Mouse (Mus musculus) kidney, postnatal 36 days (tissue): ENCODE measurements at regions not wholly inside any gene's neighbourhood (a gene's known extent, or its start where the extent isn't known, plus 50 kb on each side); places are given as distances from the start of the nearest gene placed in this dataset.
A peak's percentile ranks its signal among the peaks of the same experiment; 100 is the strongest.
"Not testable (repeated sequence)": the region's sequence is repeated elsewhere in the genome, so short reads cannot be mapped to it uniquely, and the experiment has no call there.

Experiments
- DNase-seq, 2 experiments: peaks; one replicate each; pipeline ENCODE4 v3.0.0; 2021 to 2022; ENCODE audit warnings: mixed read lengths in 2 of 2

DNA sequence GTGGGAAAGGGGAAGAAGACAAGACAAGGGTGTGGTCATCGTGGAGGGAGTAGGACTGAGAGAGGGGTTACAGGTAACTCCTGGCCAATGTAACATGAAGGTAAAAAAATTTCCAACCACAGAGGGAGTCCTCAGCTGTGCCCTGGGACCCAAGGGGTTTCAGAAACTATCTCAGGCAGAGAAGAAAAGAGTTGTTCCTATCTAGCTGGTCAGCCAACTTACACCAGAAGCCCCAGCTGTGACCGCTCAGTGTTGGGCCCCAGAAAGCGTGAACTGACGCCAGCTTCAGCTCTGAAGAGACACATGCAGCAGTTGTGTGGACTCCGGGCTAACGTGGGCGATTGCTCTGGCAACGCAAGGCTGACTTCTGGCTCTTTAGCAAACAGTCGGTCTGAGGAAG is 52.2 kb downstream of the Rhob start:
- no peak for DNase-seq

DNA sequence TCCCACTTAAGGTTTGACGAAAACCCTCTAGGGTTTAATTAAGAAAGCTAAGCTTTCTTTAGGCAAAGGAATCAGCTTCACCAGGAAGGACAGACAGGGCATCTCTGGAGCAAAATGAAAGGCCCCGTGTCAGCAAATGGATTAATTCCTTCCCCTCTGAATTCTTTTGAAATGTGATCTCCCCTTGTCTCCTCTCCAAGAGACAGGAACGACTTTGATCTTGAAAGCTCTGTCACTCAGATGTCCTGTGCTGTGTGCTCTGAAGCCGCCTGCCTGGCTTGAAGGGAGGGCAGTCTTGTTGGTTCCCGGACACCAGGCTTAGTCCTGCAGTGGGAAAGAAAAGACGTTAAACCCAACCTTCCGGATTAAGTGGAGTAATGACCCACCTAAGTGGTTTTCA is 52.8 kb downstream of the Rhob start:
- DNase-seq: peak; percentile 9 to 44

DNA sequence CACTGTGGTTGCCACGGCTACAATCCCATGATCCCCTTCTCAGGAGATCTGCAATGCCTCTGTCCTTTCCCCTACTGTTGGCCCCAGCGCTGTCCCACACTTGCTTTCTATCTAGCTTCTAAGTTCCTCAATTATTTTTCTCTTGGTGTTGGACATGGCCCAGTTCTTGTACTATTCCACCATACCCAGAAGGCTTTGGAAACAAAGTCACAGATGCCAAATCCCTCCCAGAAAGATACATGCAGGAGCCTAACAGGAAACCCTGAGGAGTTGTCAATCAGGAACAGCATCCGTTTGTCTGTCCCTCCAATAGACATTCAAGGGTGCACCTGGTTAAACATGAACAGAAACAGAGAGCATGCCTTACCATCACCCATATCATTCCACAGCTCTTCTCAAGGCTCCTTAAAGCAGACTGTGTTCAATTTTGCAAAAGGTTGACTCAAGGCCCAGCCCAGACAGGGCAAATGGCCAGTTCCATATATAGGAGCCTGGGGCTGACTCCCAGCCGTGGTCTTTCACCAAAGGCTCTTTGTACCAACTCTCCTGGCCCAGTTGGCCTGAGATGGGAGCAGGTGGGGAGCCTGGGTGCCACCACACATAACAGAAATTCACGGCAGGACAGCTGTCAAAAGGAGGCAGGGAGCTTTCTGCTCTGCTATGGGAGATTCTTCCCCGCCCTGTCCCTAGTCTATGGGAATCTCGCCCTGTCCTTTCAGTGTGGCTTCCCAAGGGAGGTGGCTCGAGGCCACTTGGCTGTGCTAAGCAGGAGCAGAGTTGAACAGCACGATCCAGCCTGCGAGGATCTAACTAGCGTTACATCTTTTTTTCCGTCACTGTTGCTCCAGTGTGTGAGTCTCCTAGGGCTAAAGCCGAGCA is 54.6 kb downstream of the Rhob start:
- peak; percentile 56 to 74 for DNase-seq

DNA sequence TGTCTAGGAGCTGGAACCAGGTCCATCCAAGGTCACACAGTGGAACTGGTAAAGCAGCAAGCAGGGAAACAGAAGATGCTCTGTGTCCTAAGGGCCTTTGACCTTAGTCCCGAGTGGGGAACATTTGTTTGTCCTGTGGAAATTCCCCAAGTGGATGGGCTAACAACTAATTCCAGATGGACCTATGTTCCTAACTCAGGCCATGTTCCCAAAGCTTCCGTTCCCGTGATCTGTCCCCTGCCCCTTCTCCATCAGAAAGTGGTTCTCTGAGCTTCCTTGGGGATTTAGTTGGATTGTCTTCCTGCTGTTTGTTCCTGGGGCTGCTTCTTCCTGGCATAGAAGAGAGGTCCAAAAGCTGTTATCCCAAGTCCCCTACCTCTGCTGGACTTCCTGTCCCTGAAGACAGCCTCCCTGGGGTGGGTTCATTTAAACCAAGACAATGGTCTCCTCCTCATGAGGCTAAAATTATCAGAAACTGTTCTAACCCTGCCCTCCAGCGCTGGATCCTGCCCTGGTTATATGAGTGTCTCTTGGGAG is 55.8 kb downstream of the Rhob start:
- peak; percentile 48 to 81 for DNase-seq

DNA sequence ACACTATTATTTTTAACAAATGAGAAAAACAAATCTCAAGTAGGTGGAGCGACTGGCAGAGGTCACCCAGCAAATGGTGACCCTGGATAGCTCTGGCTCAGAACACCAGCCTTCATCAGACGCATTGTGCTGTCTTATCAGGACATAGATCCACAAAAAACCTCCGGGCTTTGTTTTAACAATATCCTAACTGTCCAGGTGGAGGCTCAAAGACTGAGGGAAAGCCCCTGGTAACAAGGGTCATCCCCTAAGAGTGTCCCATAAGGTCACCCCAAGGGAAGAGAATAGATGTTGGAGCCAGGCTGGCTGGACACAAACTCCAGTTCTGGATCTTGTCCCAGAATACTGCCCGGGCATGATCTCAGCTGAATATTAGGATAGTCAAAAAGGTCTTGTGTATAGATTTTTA is 56.6 kb downstream of the Rhob start:
- peak; percentile 65 to 85 for DNase-seq

DNA sequence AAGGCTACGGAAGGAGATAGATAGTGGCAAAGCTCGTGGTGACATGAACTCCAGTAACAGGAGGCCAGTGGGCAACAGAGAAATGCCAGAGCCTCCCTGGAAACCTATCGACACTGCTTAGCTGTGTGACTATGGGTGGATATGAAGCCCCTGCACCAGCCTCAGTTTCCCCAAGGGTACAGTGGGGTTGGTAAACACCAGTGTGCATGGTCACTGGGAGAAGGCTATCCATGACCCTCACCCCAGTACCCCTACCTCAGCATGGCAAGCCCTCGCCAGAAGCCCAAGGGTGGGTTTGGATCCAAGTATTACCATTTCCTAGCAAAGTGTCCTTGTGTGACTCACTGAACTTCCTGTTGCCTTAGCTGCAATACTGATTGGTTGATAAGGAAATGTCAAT is 58.5 kb downstream of the Rhob start:
- DNase-seq: no peak

DNA sequence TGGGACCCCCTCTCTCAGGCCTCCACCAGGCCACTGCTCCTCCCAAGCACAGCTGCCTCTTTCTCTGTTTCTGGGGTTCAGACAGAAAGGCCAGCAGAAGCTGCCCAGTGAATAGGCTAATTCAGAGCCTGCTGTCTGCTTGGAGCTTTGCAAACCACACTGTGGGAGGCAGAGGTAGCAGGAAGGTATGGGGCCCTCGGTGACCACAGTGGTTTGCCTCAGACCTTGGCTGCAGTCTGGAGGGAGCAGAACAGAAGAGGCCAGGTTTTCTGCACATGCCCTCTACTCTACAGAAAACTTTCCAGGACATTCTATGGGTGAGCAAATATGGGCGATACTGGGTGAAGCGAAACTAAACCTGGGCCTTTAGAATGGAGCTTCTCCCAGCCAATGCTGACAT is 59.4 kb downstream of the Rhob start:
- DNase-seq: no peak

DNA sequence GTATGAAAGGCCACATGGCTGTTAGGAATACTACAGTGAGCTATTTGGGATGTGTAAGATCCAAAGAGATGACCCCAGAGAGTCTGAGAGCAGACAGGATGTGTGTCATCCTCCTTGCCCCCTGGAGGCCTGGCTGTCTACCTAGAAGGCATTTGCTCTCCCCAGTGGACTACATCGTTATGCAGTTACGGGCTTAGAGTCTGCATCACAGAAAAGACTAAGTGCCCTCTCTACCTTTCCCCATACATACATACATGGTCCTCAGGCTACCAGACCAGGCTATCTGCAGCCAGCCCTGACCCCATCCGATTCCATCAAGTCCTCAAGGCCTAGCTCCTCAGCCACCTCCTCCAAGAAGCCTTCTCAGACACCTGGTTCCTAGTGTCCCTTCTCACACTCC is 59.9 kb downstream of the Rhob start:
- DNase-seq: no peak

DNA sequence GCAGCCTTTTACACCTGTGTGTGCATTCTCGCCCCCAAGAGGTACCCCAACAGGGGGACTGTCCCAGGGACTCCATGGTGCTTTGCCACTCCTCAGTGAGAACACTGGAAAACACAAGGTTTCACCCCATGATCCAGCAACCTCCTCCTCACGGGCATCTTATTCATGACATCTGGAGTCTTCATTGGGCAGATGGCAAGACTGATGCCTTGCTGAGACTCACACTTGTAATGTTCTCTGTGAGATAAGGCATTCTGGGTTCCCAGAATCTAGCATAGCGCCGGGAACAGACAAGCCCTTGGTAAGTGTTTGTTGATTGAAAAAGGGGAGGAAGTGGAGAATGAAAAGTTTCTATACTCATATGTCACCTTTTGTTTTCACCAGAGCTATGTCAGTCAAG is 60.3 kb downstream of the Rhob start:
- DNase-seq: no peak

DNA sequence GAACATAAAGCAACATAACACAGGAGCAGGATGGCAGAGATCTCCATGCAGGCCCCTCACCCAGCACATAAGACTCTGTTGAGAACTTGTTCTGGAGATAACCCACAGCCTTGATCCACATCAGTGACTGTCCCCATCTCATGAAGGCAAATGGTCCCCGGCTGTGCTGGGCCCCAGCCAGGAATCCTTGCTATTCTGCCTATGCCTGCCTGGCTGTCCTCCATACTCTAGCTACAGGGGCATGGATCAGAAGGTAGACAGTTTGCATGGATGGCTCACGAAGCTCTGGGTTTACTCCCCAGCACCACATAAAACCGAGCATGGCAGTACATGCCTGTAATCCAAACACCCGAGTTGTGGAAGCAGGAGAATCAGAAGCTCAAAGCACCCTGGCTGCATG is 61.2 kb downstream of the Rhob start:
- DNase-seq: no peak

DNA sequence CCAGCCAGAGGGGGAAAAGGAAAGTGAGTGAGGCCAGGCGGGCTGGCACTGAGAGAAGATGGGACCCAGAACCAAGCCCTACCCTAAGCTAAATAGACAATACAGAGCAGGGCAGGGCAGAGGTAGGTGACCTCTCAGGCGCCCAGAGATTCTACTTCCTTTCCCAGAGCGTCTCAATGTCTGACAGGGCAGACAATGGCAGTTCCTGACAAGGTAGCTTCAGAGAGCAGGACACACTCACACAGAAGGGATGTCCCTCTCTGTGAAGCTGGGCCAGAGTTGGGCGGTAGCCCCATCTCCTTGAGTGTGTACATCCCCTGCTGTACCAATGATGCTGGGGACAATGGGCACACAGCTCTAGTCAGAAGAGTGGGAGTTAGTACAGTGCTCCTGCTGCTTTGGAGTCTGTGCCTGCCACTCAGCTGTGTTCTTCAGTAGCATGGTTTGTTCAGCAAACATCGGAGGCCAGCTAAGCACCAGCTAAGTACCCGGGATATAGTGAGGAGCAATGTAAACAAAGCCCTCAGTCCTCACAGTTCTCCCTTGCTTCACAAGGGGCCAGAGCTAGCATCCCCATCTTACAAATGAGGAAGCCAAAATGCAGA is 62.7 kb downstream of the Rhob start:
- DNase-seq: peak; percentile 42 to 57

DNA sequence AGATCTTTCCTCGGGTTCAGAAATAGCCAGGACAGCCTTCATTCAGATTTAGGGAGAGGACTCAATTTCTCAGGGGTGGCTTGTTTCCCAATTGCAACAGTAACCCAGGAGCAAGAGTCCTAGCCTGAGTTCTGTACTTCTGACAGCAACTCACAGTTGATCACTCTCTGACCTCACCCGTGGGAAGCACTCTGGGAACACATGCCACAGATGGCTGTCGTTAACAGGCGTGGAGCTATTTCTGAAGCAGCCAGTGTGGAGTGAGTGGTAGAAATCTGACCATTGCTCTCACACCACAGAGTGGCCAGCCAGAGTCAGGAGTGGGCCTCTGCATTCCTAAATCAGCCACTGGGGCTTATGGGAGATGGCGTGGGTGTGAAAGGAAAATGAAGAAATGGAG is 63.3 kb downstream of the Rhob start:
- DNase-seq: no peak

DNA sequence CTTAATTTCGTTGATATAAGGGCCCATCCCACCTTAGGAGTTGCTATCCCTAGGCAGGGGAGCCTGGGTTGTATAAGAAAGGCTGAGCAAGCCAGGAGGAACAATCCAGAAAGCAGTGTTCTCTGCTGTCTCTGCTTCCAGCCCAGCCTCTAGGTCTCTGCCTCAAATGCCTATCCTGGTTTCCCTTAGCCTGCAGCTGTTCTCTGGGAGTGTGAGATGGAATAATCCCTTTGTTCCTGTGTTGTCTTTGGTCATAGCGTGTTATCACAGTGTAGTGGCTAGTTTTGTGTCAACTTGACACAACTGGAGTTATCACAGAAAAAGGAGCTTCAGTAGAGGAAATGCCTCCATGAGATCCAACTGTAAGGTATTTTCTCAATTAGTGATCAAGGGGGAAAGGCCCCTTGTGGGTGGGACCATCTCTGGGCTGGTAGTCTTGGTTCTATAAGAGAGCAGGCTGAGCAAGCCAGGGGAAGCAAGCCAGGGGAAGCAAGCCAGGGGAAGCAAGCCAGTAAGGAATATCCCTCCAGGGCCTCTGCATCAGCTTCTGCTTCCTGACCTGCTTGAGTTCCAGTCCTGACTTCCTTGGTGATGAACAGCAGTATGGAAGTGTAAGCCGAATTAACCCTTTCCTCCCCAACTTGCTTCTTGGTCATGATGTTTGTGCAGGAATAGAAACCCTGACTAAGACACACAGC is 64.0 kb downstream of the Rhob start:
- DNase-seq: not testable (repeated sequence)

DNA sequence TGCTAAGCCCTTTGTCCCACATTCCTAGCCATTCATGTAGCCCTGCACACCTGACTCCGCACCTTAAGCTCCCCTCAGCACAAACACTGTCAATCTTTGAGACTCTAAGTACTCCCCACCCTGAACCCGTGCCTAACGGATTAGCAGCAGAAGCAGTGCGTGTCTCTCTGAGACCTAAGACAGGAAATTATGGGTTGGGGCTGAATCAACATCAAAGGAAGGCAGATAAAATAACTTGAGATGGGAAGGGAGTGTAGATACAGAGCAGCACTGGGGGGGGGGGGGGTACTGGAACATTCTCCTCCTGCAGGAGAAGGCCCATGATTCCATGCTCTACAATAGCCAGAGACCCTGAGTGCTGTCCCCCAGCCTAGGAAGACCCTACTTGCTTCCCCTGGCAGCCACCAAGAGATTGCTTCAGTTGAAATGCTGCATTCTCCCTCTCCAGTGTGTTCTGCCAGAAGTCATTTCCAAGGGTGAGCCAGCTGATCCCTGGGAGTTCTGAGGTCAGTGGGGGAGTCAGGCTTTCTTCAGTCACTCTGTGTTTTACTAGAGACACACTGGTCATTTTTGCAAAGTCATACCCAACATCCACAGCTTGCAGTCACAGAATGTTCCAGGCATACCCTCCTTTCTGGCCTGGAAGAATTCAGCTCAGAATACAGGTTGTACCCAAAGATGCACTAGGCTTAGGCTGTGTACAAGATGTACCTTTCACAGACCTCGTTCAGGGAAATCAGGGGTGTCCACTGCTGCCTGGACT is 71.4 kb downstream of the Rhob start:
- peak in 1 of 2 experiments; percentile 62 for DNase-seq

DNA sequence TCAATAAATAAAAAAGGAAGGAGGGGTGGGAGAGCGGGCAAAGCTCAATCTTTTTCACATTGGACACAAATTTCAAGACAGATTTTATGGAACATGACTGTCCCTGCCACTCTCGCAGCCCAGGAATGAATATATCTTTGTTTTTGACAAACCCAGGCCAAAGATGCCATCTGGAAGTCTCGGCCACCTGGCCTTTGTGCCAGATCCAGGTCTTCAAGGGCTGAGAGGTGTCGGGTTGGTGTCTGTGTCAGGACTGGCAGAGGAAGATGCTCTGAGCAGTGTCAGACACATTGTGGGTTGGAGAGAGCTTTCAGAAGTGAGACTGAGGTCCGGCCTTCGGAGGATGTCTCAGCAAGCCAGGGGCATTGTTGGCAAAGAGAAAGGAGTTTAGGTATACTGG is 75.3 kb downstream of the Rhob start:
- DNase-seq: no peak

DNA sequence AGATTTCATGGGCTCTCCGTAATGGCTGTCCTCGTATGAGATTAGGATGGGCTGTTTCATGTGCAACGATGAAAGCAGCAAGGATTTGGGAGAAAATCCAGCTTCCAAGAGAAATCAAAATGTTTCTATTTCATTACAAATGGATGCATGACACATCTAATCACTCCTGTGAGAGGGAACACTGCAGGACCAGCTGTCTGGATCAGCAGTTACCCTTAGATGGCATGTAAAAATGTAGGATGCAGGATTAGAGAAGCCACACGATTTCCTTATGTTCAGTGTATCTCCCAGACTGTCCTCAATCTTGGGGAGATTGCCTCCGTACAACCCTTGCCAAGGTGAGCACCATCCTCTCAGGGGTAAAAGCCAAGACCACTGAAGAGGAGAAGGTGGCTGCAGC is 77.1 kb downstream of the Rhob start:
- DNase-seq: no peak

DNA sequence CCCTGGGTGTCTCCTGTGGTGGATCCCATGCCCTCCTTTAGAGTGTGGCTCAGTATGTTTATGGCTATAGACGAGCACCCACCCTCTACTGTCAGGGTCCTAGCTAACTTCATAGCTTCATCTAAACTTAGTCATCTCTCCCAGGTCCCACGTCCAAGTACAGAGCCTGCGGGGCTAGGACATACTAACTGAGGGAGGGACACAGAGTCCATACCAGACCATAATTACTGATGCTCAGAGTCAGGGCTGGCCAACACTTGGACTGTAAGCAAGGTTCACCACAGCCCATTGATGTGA is 78.6 kb downstream of the Rhob start:
- DNase-seq: no peak

DNA sequence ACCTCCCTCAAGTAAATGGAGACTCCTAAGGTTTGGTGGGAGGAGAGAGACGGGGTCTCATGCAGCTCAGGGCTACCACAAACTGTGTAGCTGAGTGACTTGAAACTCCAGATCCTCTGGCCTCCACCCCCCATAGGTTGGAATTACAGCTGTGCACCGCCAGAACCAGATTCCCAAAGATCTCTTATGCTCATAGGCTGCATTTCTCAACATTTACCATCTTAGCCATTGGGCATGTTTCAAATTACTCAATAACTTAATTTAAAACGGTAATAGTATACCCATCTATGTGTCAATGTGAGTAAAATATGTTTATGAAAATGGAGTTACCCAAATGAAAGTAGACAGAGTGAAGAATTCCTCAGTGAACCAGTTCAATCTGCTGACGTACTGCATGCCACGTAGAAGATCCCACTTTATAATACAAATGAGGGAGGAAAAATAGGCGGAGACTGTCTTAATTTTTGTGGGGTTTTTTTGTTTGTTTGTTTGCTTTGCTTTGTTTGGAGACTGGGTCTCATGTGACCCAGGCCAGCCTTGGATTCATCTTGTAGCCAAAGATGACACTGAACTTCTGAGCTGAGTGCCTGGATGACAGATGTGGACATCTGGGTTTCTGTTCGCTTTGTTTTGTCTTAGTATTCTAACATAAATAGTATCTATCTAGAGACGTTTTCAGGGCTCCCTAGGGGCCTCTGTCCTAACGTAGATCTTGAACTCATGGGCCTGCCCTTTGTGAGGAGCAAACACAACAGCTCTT is 79.1 kb downstream of the Rhob start:
- DNase-seq: peak; percentile 25 to 57

DNA sequence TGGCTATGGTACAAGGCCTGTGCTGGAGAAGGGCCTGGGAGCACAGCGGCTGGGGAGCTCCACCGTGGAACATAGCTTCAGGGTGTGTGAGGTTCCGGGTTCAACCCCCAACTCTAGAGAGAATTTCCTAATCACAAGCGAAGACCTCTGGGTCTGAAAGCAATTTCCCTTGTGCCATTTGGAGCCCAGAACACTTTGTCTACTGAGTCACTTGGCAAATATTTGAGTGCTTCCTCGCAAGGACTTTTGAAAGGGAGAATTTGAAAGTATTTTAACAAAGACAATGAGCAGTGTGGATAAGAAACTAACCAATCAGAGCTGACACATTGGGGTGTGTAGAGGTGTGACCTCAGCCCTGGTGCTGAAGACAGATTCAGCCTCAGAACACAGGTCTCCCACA is 80.9 kb downstream of the Rhob start:
- no peak for DNase-seq

DNA sequence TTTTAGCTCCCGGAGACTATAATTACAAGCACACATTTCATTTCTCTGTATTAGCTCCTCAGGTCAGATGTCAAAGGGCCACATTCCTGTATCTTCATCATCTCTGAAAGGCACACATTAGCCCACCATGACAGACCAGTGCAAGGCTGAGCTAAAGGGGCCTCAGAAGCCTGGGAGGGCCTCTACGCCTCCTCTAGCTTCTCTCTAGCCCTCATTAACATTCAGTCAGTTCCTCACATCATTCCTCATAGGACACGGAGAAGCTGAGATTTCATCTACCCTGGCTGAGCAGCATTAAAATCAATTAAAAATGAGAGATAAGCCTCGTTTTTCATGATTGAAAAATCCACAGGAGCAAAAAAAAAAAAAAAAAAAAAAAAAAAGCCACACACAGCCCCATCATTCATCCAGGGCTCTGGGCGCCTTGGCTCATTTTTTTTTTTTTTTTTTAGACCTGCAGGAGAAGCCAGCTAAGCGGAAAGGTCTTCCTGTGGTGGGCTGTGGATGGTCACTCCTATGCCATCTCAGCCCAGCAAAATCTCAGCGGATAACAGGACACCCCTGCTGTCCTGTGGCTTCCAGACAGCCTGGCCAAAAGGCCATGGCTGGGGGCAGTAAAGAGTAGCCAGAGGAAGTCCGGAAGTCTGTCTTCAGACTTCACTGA is 82.5 kb downstream of the Rhob start:
- DNase-seq: no peak

DNA sequence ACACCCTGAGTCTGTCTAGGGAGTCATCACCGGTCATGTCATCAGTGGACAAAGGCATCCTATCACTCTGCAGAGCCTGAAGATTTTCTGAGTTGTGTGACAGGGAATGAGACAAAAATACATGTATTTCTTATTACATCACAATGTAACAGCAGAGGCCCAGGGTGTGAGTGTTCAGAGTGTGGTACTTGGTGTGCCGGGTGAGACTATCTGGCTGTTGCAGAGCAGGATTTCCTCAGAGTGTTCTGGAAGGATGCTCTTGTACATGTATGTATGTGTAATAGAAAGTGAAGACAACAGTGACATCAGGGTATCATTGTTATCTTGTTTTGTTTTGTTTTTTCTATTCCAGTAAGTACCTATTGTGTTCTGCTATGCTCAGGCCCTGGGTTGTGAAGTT is 87.7 kb downstream of the Rhob start:
- DNase-seq: no peak
